Mouse (Mus musculus) limb, embryonic 13.5 days (tissue): ENCODE results near the gene Hipk3. TPM values are rescaled to one million over a fixed set of nuclear protein-coding genes. Genes with fewer than 3 reads are reported as not detected.
A peak's percentile ranks its signal among the peaks of the same experiment; 100 is the strongest.

Source experiments
- ATAC-seq: fragments of 200-750 bp; cut with Nextera tagmentation; 2 replicates; pipeline ENCODE4 v1.8.0; 2017; ENCODE audit warnings: low read depth, moderate number of reproducible peaks, moderate TSS enrichment; ENCODE audit not compliant: low FRiP score
- H3K27ac ChIP-seq: fragments of 300-500 bp; sonication (generic); 2 replicates; pipeline ENCODE4 v1.5.1; 2015; ENCODE audit warnings: inconsistent platforms, mild to moderate bottlenecking, moderate library complexity
- H3K27me3 ChIP-seq: fragments of 300-500 bp; sonication (generic); 2 replicates; pipeline ENCODE4 v1.6.1; 2015; ENCODE audit warnings: mild to moderate bottlenecking, inconsistent platforms
- H3K36me3 ChIP-seq: fragments of 300-500 bp; sonication (generic); 2 replicates; pipeline ENCODE4 v1.6.1; 2015; ENCODE audit warnings: inconsistent platforms, mild to moderate bottlenecking, moderate library complexity
- H3K4me1 ChIP-seq: fragments of 300-500 bp; sonication (generic); 2 replicates; pipeline ENCODE4 v1.6.1; 2015; ENCODE audit warnings: inconsistent platforms
- H3K4me2 ChIP-seq: fragments of 300-500 bp; sonication (generic); replicated peaks from 2 replicates; pipeline ENCODE4 v1.6.1; 2015; ENCODE audit warnings: inconsistent platforms, mild to moderate bottlenecking, moderate library complexity
- H3K4me3 ChIP-seq: fragments of 300-500 bp; sonication (generic); 2 replicates; pipeline ENCODE4 v1.5.1; 2015; ENCODE audit warnings: moderate library complexity, mild to moderate bottlenecking, inconsistent platforms
- H3K9ac ChIP-seq: fragments of 300-500 bp; sonication (generic); 2 replicates; pipeline ENCODE4 v1.6.1; 2015; ENCODE audit warnings: mild to moderate bottlenecking, inconsistent platforms
- H3K9me3 ChIP-seq: fragments of 300-500 bp; sonication (generic); 2 replicates; pipeline ENCODE4 v1.6.1; 2016; ENCODE audit warnings: inconsistent platforms
- WGBS: fragments of 180-500 bp; shearing (Covaris S2); methylation state at CpG from one replicate; pipeline ENCODE4 v1.1.7; 2015; 5-methylcytosine and 5-hydroxymethylcytosine counted together
- polyA plus RNA-seq: library from polyadenylated mRNA; unstranded; fragments of >200 nt; fragmentation: Nextera tagmentation; extraction: Ambion mirVana; gene quantifications from 2 replicates; pipeline ENCODE4 v1.2.1, GENCODE M21; 2015

The Hipk3 gene
- polyA plus RNA-seq, 1 experiment from 2014 or later = 14.1 TPM

DNA sequence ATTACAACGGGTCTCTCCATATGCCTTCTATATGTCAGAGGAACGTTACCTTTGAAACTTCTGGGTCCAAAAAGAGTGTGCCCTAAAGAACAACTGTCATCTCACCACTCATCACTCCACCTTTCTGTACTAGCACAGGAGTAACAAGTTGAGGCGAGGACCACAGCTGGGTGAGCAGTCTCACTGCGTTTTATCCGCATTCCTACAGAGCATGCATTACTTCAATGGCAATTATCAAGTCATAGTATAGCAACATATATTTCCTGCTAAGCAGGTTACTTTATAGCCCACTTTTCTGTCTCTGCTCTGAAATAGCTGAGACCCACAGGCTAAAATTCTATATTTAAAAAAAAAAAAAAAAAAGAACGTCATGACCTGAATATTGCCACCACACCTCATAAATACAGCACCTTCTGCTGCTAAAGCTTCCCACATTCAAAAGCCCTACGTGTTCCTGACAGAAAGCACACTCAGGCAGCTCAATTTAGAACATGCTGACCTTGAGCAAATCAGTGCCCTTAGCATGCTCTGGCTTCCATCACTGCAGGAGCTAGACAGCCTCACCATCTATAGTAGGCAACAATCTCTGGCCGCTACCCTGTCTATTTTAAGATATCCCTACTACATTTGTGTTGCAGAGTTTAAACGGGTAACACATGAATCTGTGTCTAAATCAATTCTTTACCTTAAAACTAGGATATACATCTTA, 27.2 kb downstream of the Hipk3 start:
- Histone ChIP-seq H3K9ac (no peak overlapping the region), H3K27ac (no peak overlapping the region), H3K9me3 (no peaks in the 10 kb centered on the region), H3K27me3 (no peaks in the 10 kb centered on the region), H3K4me2 (0 out of 2 replicates have a peak overlapping the region, but pooled peaks have one; percentile 9), H3K4me1 (peaks cover 15% of the 10 kb centered on the region), H3K4me3 (no peak overlapping the region), H3K36me3 (peaks cover 10% of the 10 kb centered on the region)
- ATAC-seq = peak; percentile 72; the same call in 1 of the 2 replicates
- 33% methylated on average over 9 of the region's 9 CpGs for WGBS

- 92% methylated on average over 8 of the region's 8 CpGs for WGBS
- Histone ChIP-seq H3K4me2 (no peak overlapping the region), H3K27me3 (no peaks in the 10 kb centered on the region), H3K4me3 (no peak overlapping the region), H3K36me3 (peaks cover 3% of the 10 kb centered on the region), H3K9me3 (no peaks in the 10 kb centered on the region), H3K4me1 (peaks cover 14% of the 10 kb centered on the region), H3K27ac (no peak overlapping the region), H3K9ac (no peak overlapping the region)
- ATAC-seq = no peak
Measured at GRCm38 (mm10) chr2:104465639-104466430, 28.4 kb downstream of the Hipk3 start.

GRCm38 (mm10) chr2:104460021-104460420, 34.2 kb downstream of the Hipk3 start:
- Histone ChIP-seq H3K4me3 (no peak overlapping the region), H3K27ac (no peak overlapping the region)

GRCm38 (mm10) chr2:104458569-104459332, 35.5 kb downstream of the Hipk3 start:
- peaks cover 13% of the 10 kb centered on the region for H3K4me1 ChIP-seq
- no peak overlapping the region for H3K4me2 ChIP-seq
- WGBS = 91% methylated on average over 8 of the region's 8 CpGs
- no peaks in the 10 kb centered on the region for H3K9me3 ChIP-seq
- no peak overlapping the region for H3K4me3 ChIP-seq
- H3K27me3 ChIP-seq = no peaks in the 10 kb centered on the region
- ATAC-seq = no peak
- no peak overlapping the region for H3K9ac ChIP-seq
- H3K36me3 ChIP-seq = no peaks in the 10 kb centered on the region
- H3K27ac ChIP-seq = no peak overlapping the region

More at GRCm38 (mm10) chr2:104460021-104460420, 34.2 kb downstream of the Hipk3 start:
- Histone ChIP-seq H3K9me3 (no peaks in the 10 kb centered on the region), H3K9ac (no peak overlapping the region), H3K36me3 (no peaks in the 10 kb centered on the region), H3K4me2 (no peak overlapping the region), H3K27me3 (no peaks in the 10 kb centered on the region), H3K4me1 (peaks cover 13% of the 10 kb centered on the region)
- WGBS = 35% methylated on average over 3 of the region's 3 CpGs
- ATAC-seq = no peak

- no peak overlapping the region for H3K27ac ChIP-seq
- no peaks in the 10 kb centered on the region for H3K9me3 ChIP-seq
- H3K9ac ChIP-seq = no peak overlapping the region
- H3K4me3 ChIP-seq = no peak overlapping the region
- H3K4me1 ChIP-seq = peaks cover 13% of the 10 kb centered on the region
- WGBS = 52% methylated on average over 3 of the region's 3 CpGs
- no peak overlapping the region for H3K4me2 ChIP-seq
- no peak for ATAC-seq
- H3K36me3 ChIP-seq = no peaks in the 10 kb centered on the region
- H3K27me3 ChIP-seq = no peaks in the 10 kb centered on the region
Measured at GRCm38 (mm10) chr2:104457106-104457505, 37.1 kb downstream of the Hipk3 start.

DNA sequence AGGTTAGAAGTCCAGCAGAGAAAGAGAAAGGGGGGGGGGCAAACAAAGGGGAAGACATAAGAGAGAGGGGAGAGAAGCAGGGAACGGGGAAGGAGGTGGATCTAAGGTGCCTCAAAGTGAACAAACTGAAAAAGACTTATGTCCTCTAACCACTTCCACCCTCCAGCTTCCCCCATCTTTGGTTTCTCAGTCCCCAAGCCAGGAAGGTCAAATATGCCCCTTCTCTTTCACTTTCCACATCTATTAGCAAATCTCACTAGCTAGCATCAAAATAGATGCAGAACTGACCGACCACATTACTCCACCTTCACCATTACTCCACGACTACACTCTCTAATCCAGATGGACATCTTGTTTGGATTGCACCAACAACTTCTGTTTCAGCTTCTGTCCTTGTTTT, 43.6 kb downstream of the Hipk3 start:
- Histone ChIP-seq H3K4me1 (no peaks in the 10 kb centered on the region), H3K9me3 (no peaks in the 10 kb centered on the region), H3K4me2 (no peak overlapping the region), H3K9ac (no peak overlapping the region), H3K4me3 (no peak overlapping the region), H3K27ac (no peak overlapping the region), H3K36me3 (no peaks in the 10 kb centered on the region), H3K27me3 (no peaks in the 10 kb centered on the region)
- 84% methylated on average over 3 of the region's 3 CpGs for WGBS
- ATAC-seq = no peak

GRCm38 (mm10) chr2:104449191-104449590, 45.1 kb downstream of the Hipk3 start:
- H3K9me3 ChIP-seq = no peaks in the 10 kb centered on the region
- H3K27ac ChIP-seq = no peak overlapping the region
- H3K4me3 ChIP-seq = no peak overlapping the region
- H3K9ac ChIP-seq = no peak overlapping the region
- ATAC-seq = no peak
- WGBS = 87% methylated on average over 1 of the region's 1 CpGs
- H3K27me3 ChIP-seq = no peaks in the 10 kb centered on the region
- no peak overlapping the region for H3K4me2 ChIP-seq
- no peaks in the 10 kb centered on the region for H3K4me1 ChIP-seq
- no peaks in the 10 kb centered on the region for H3K36me3 ChIP-seq

DNA sequence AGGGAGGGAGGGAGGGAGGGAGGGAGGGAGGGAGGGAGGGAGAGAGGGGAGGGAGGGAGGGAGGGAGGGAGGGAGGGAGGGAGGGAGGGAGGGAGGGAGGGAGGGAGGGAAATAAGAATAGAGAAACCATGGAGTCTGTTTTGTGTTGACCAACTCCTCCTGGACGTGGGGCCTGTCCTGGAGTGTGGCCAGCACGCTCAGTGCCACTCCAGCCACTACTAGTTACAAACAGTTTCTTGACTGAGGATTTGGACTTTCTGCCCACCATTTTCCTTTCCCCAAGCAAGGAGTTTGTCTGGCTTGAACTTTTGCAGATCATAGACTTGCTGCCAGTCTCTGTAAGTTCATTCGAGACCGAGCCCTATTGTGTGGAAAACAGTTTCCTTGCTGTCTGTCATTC, 46.0 kb downstream of the Hipk3 start:
- no peak for ATAC-seq
- 84% methylated on average over 4 of the region's 4 CpGs for WGBS
- no peaks in the 10 kb centered on the region; the same call in 1 of the 2 replicates for H3K36me3 ChIP-seq
- no peaks in the 10 kb centered on the region for H3K27me3 ChIP-seq
- no peak overlapping the region for H3K27ac ChIP-seq
- H3K4me2 ChIP-seq = no peak overlapping the region
- no peaks in the 10 kb centered on the region for H3K4me1 ChIP-seq
- H3K4me3 ChIP-seq = no peak overlapping the region
- H3K9ac ChIP-seq = no peak overlapping the region
- H3K9me3 ChIP-seq = no peaks in the 10 kb centered on the region

GRCm38 (mm10) chr2:104446016-104446415, 48.2 kb downstream of the Hipk3 start:
- no peak overlapping the region for H3K9ac ChIP-seq
- 58% methylated on average over 1 of the region's 1 CpGs for WGBS
- no peaks in the 10 kb centered on the region for H3K27me3 ChIP-seq
- no peak overlapping the region for H3K27ac ChIP-seq
- H3K4me1 ChIP-seq = no peaks in the 10 kb centered on the region
- H3K9me3 ChIP-seq = no peaks in the 10 kb centered on the region
- ATAC-seq = no peak
- no peak overlapping the region for H3K4me2 ChIP-seq
- H3K4me3 ChIP-seq = no peak overlapping the region
- H3K36me3 ChIP-seq = peaks cover 8% of the 10 kb centered on the region

DNA sequence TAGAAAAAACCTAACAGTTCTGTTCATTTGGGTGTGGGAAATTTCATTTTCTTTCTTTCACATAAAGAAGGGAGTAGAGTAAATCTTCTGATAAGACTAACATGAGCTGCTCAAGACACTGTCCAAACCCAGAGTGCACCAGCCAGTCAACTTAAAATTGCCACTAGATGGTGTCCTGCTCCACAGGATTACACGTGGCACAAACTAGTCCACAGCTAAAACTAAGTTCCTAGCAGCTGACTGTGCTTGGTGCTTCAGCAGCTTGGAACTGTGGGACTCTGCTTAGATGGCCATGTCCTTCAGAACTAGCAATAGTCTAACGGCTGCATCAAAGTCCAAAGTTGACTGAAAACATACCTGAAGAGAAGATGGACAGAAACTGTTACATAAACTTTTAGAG, 49.5 kb downstream of the Hipk3 start:
- Histone ChIP-seq H3K27ac (no peak overlapping the region), H3K4me2 (no peak overlapping the region), H3K9ac (no peak overlapping the region), H3K27me3 (no peaks in the 10 kb centered on the region), H3K9me3 (no peaks in the 10 kb centered on the region), H3K4me1 (no peaks in the 10 kb centered on the region), H3K36me3 (peaks cover 14% of the 10 kb centered on the region), H3K4me3 (no peak overlapping the region)
- 42% methylated on average over 2 of the region's 2 CpGs for WGBS
- peak; percentile 66 for ATAC-seq

DNA sequence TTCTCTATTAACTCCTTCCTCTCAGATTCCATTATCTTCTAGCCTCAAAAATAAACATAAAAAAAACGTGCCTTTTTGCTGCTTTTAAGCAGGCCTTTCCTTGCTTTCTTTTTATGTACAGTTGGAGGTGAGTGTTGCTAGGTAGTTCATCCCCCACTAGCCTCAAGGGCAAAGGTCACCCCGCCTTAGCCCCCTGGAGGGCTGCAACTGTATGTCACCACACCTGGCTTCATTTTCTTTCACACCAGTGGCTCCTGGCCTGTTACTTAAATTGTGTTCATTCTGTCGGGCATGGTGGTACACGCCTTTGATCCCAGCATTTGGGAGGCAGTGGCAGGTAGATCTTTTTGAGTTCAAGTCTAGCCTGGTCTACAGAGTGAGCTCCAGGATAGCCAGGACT, 51.9 kb downstream of the Hipk3 start:
- 55% methylated on average over 4 of the region's 4 CpGs for WGBS
- Histone ChIP-seq H3K4me1 (no peaks in the 10 kb centered on the region), H3K27me3 (no peaks in the 10 kb centered on the region), H3K4me2 (no peak overlapping the region), H3K4me3 (no peak overlapping the region), H3K36me3 (peaks cover 27% of the 10 kb centered on the region), H3K9ac (no peak overlapping the region), H3K27ac (no peak overlapping the region), H3K9me3 (no peaks in the 10 kb centered on the region)
- no peak for ATAC-seq

GRCm38 (mm10) chr2:104436226-104436625, 58.0 kb downstream of the Hipk3 start:
- Histone ChIP-seq H3K4me2 (no peak overlapping the region), H3K9ac (no peak overlapping the region), H3K27me3 (no peaks in the 10 kb centered on the region), H3K27ac (no peak overlapping the region), H3K4me3 (no peak overlapping the region), H3K36me3 (peaks cover 66% of the 10 kb centered on the region), H3K4me1 (no peaks in the 10 kb centered on the region), H3K9me3 (no peaks in the 10 kb centered on the region)
- ATAC-seq = no peak
- WGBS = 94% methylated on average over 3 of the region's 3 CpGs
